Mouse (Mus musculus): ENCODE data around the gene Hoxb5. TPM values are rescaled to one million over a fixed set of nuclear protein-coding genes. Genes with fewer than 3 reads are reported as not detected.

Hoxb5 gene
- polyA plus RNA-seq, 1 experiment from 2014 or later = 0.67 TPM

DNA sequence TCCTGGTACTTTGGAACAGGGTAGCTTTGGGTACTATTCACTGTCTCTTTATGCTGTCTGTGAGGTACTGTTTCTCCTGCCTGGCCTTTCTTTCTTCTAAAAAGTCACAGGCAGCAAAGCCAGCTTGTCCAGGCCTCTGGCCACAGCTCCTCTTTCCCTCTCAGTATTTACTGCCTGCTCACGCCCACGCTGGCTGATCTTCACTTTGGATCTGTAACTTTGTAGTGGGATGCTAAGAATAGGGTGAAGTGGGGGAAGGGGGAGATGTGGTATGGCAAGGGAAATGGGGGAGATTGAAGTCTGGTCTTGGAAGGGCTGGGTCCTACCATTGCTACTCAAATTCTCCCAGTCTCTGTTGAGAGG, 30.8 kb downstream of the Hoxb5 start:
- no peaks in the 10 kb centered on the region; the same call in 1 of the 2 replicates for H3K4me1 ChIP-seq (ENCODE audit: control insufficient read depth, insufficient read depth, low read length)
- 9% methylated on average over 2 of the region's 2 CpGs for WGBS
- no peak overlapping the region for H3K27ac ChIP-seq (replicated peaks; ENCODE audit: low read depth, low read length)

DNA sequence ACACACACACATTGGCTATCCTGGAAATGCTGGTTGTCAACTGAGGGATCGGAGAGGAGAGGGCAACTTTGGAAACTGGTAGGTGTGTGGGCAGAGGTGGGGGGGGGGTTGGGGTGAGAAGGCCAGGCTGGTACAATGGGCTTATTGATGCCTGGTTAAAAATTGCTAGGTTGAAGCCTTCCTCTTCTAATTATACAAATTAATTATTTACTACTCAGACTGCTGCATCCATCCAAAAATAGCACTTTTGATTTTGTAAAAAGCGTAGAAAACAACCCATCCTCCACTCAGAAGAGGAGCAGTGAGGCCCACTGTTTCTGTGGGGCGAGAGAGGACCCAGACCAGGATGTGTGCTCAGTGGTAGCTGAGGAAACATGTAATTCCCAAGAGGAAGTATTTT, 31.9 kb downstream of the Hoxb5 start:
- DNase-seq (ENCODE audit: low spot score) (no peak), ATAC-seq (replicated peaks; ENCODE audit: insufficient number of reproducible peaks, low FRiP score, low TSS enrichment, low read depth) (no peak)
- 11% methylated on average over 3 of the region's 3 CpGs for whole genome bisulfite sequencing
- H3K36me3 ChIP-seq (replicated peaks; ENCODE audit: control insufficient read depth, insufficient read depth, low read depth, low read length) = no peaks in the 10 kb centered on the region
- no peak overlapping the region for H3K9ac ChIP-seq (replicated peaks; ENCODE audit: low read length)
- no peak overlapping the region for H3K4me3 ChIP-seq (ENCODE audit: low read depth, low read length)
- no peak overlapping the region for H3K27ac ChIP-seq (replicated peaks; ENCODE audit: low read depth, low read length)
- H3K27me3 ChIP-seq (ENCODE audit: control insufficient read depth, insufficient read depth, low read length) = peaks cover 98% of the 10 kb centered on the region
- H3K4me1 ChIP-seq (ENCODE audit: control insufficient read depth, insufficient read depth, low read length) = no peaks in the 10 kb centered on the region; the same call in 1 of the 2 replicates
- no peak overlapping the region for H3K4me2 ChIP-seq (ENCODE audit: low read depth, low read length)
- no peaks in the 10 kb centered on the region for H3K9me3 ChIP-seq (replicated peaks; ENCODE audit: control insufficient read depth, low read length)

More for the DNA sequence above, 30.8 kb downstream of the Hoxb5 start:
- H3K4me2 ChIP-seq (ENCODE audit: low read depth, low read length) = no peak overlapping the region
- no peak overlapping the region for H3K4me3 ChIP-seq (ENCODE audit: low read depth, low read length)
- 0 out of 2 replicates have a peak overlapping the region, but pooled peaks have one; percentile 1 for H3K9ac ChIP-seq (replicated peaks; ENCODE audit: low read length)
- no peak for DNase-seq (ENCODE audit: low spot score)
- no peaks in the 10 kb centered on the region for H3K36me3 ChIP-seq (replicated peaks; ENCODE audit: control insufficient read depth, insufficient read depth, low read depth, low read length)
- H3K9me3 ChIP-seq (replicated peaks; ENCODE audit: control insufficient read depth, low read length) = no peaks in the 10 kb centered on the region
- ATAC-seq (replicated peaks; ENCODE audit: insufficient number of reproducible peaks, low FRiP score, low TSS enrichment, low read depth) = no peak
- peaks cover 98% of the 10 kb centered on the region for H3K27me3 ChIP-seq (ENCODE audit: control insufficient read depth, insufficient read depth, low read length)

DNA sequence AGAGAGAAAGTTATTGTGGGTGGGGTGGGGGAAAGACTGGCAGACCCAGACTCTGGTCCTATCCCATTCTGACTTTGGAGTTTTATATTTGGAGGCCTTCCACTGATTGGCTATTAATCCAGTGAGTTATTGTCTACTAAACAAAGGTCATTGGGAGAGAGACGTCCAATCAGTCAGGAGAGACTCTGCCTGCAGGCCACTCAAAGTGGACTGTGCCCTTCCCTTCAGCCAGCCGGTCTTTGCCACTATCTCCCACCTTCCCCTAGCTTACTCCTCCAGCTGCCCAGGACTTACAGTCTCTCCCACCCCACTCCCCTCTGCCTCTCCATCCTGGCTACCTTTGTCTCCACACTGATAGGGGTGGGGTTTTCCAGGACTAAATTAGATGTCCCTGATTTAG, 33.5 kb downstream of the Hoxb5 start:
- Histone ChIP-seq H3K27ac (replicated peaks; ENCODE audit: low read depth, low read length) (no peak overlapping the region), H3K27me3 (ENCODE audit: control insufficient read depth, insufficient read depth, low read length) (peaks cover 95% of the 10 kb centered on the region), H3K36me3 (replicated peaks; ENCODE audit: control insufficient read depth, insufficient read depth, low read depth, low read length) (no peaks in the 10 kb centered on the region), H3K9me3 (replicated peaks; ENCODE audit: control insufficient read depth, low read length) (no peaks in the 10 kb centered on the region), H3K4me2 (ENCODE audit: low read depth, low read length) (no peak overlapping the region), H3K4me1 (ENCODE audit: control insufficient read depth, insufficient read depth, low read length) (no peaks in the 10 kb centered on the region; the same call in 1 of the 2 replicates), H3K4me3 (ENCODE audit: low read depth, low read length) (no peak overlapping the region), H3K9ac (replicated peaks; ENCODE audit: low read length) (no peak overlapping the region)
- no peak for DNase-seq (ENCODE audit: low spot score)
- no peak for ATAC-seq (replicated peaks; ENCODE audit: insufficient number of reproducible peaks, low FRiP score, low TSS enrichment, low read depth)
- WGBS = 0% methylated on average over 2 of the region's 2 CpGs

DNA sequence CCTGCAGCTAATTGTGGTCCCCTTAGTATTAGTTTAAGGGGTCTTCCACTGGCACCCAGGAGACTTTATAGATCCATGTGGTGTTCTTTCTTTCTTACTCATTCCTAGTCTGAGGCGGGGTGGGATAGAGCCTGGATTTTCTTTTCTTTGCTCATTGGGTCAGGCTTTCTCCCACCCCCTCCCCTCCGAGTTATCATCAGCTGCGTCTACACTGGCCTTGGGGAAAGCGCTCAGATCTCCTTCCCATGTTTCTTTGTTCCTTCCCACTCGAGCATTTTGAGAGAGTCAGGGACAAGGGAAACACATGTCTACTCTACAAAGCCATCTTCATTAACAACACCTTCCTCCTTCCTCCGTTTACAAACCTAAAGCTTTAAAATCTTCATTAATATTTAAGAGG, 33.9 kb downstream of the Hoxb5 start:
- Histone ChIP-seq H3K27me3 (ENCODE audit: control insufficient read depth, insufficient read depth, low read length) (peaks cover 95% of the 10 kb centered on the region), H3K9me3 (replicated peaks; ENCODE audit: control insufficient read depth, low read length) (no peaks in the 10 kb centered on the region), H3K27ac (replicated peaks; ENCODE audit: low read depth, low read length) (no peak overlapping the region), H3K4me3 (ENCODE audit: low read depth, low read length) (no peak overlapping the region), H3K9ac (replicated peaks; ENCODE audit: low read length) (no peak overlapping the region), H3K4me2 (ENCODE audit: low read depth, low read length) (no peak overlapping the region), H3K4me1 (ENCODE audit: control insufficient read depth, insufficient read depth, low read length) (no peaks in the 10 kb centered on the region; the same call in 1 of the 2 replicates), H3K36me3 (replicated peaks; ENCODE audit: control insufficient read depth, insufficient read depth, low read depth, low read length) (no peaks in the 10 kb centered on the region)
- WGBS = 2% methylated on average over 6 of the region's 6 CpGs
- ATAC-seq (replicated peaks; ENCODE audit: insufficient number of reproducible peaks, low FRiP score, low TSS enrichment, low read depth) (no peak), DNase-seq (ENCODE audit: low spot score) (no peak)

DNA sequence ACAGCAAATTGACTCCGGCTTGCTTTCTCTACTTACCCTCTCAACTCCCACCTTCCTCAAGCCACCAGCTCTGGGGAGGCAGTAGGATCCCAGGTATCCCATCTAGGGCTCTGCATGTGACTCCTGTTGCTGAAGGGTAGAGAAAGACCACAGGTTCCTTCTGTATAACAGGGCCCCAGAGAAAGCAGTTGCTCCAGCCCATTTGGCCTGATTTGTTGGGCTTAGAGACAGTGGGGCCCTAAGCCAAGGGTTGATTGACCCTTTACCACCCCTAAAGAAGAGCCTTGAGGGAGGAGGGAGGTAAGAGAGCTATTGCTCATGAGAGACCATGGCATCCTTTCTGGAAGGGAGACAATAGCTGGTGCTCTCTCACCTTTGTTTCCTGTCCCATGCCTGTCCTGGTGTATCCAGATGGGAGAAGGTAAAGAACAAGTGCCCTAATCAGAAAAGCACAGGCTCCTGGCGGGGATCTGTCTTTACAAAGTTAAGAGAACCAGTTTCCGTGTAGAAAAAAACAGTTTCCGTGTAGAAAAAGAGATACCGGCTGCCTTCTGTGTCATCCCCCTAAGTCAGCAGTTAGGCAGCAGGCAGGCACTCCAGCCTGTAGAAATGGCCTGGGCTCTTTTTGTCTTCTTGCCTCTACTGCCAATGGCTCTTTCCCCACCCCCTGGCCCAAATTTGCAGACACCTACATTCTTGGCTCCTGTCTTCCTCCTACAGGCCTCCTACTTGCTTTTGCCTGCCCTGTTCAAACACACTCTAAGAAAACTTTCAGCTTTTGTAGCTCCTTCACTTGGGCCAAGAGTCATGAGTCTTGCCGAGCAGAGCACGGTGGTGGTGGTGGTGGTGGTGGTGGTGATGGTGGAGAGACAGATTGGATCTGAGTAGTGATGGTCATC, 36.1 kb downstream of the Hoxb5 start:
- ATAC-seq (replicated peaks; ENCODE audit: insufficient number of reproducible peaks, low FRiP score, low TSS enrichment, low read depth) (no peak), DNase-seq (ENCODE audit: low spot score) (no peak)
- no peak overlapping the region for H3K9ac ChIP-seq (replicated peaks; ENCODE audit: low read length)
- peaks cover 92% of the 10 kb centered on the region for H3K27me3 ChIP-seq (ENCODE audit: control insufficient read depth, insufficient read depth, low read length)
- no peaks in the 10 kb centered on the region for H3K9me3 ChIP-seq (replicated peaks; ENCODE audit: control insufficient read depth, low read length)
- no peak overlapping the region for H3K4me2 ChIP-seq (ENCODE audit: low read depth, low read length)
- WGBS = 8% methylated on average over 7 of the region's 7 CpGs
- no peak overlapping the region for H3K4me3 ChIP-seq (ENCODE audit: low read depth, low read length)
- no peaks in the 10 kb centered on the region for H3K36me3 ChIP-seq (replicated peaks; ENCODE audit: control insufficient read depth, insufficient read depth, low read depth, low read length)
- no peaks in the 10 kb centered on the region; the same call in 1 of the 2 replicates for H3K4me1 ChIP-seq (ENCODE audit: control insufficient read depth, insufficient read depth, low read length)
- H3K27ac ChIP-seq (replicated peaks; ENCODE audit: low read depth, low read length) = no peak overlapping the region; the same call in 1 of the 2 replicates

DNA sequence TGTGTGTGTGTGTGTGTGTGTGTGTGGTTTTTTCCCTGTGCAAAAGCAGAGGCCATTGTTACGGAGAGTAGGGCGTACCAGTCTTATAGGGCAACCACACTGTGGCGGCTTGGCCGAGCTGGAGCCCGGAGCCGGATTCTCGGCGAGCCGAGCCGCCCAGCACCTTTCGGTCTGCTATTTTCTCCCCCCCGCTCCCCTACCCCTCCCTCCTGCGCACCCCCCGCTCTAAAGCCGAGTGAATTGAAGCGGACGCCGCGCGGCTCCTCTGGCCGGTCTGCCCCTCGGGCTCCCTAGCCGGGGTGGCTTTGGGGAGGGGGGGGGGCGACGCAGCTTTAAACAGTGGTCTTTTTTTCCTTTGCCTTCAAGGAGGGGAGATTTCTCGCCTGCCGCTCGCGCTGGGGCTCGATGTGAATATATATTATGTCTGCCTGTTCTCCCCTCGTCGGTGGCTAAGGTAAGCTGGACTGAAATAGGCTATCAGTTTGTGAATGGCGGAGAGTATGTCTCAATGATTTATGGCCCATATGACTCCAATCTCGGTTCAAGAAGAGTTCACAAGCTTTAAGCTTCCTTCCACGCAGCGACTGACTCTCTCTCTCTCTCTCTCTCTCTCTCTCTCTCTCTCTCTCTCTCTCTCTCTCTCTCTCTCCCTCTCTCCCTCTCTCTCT, 37.7 kb downstream of the Hoxb5 start:
- H3K4me3 ChIP-seq (ENCODE audit: low read depth, low read length) = no peak overlapping the region
- DNase-seq (ENCODE audit: low spot score) = no peak

DNA sequence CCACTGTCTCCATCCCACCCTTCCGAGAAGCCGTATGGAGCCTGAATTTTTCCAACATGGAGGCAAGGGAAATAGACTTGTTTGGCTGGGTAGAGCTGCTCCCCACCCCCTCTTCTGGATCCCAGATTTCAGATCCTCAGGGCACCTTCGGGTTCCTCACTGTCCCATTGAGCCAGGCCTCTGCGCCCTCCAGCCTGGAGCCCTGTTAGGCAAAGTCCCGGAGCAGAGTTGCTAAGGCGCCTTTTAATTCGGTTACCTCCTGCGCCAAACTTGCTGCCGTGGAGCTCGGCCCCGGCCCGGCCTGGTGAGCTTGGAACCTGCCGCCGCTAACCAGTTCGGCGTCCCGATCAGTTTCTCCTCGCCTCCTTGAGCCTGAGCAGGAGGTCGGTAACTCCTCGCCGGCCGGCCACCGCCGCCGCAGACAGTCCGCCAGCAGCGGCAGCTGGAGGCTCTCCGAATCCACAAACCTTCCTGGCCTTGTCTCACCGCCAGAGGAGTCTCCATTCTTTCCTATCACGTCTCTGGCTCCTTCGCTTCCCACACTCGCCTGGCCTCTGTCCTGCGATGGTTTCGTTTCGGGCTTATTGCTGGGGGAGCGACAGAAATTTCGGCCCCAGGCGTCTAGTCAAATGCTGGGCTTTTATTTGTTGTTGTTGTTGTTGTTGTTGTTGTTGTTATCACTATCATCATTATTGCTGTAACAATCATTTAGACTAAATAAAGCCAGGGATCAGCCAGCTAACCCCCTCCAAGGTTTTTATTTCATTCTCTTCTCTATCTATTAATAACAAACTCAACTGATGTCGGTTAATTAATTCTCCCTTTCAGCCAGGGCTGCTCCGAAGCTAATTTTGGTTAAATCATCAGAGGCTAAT, 38.8 kb downstream of the Hoxb5 start:
- ATAC-seq (replicated peaks; ENCODE audit: insufficient number of reproducible peaks, low FRiP score, low TSS enrichment, low read depth) (no peak), DNase-seq (ENCODE audit: low spot score) (no peak)
- Histone ChIP-seq H3K4me2 (ENCODE audit: low read depth, low read length) (peak overlapping the region; percentile 16), H3K36me3 (replicated peaks; ENCODE audit: control insufficient read depth, insufficient read depth, low read depth, low read length) (no peaks in the 10 kb centered on the region), H3K4me3 (ENCODE audit: low read depth, low read length) (peak overlapping the region; percentile 19), H3K27ac (replicated peaks; ENCODE audit: low read depth, low read length) (no peak overlapping the region), H3K4me1 (ENCODE audit: control insufficient read depth, insufficient read depth, low read length) (no peaks in the 10 kb centered on the region; the same call in 1 of the 2 replicates), H3K9me3 (replicated peaks; ENCODE audit: control insufficient read depth, low read length) (no peaks in the 10 kb centered on the region), H3K9ac (replicated peaks; ENCODE audit: low read length) (peak overlapping the region; percentile 41), H3K27me3 (ENCODE audit: control insufficient read depth, insufficient read depth, low read length) (peaks cover 92% of the 10 kb centered on the region)
- WGBS = under 1% methylated on average over 40 of the region's 40 CpGs

More for the DNA sequence above, 37.7 kb downstream of the Hoxb5 start:
- no peaks in the 10 kb centered on the region; the same call in 1 of the 2 replicates for H3K4me1 ChIP-seq (ENCODE audit: control insufficient read depth, insufficient read depth, low read length)
- under 1% methylated on average over 28 of the region's 36 CpGs for WGBS
- 0 out of 2 replicates have a peak, but pooled peaks have one; percentile 29 for ATAC-seq (replicated peaks; ENCODE audit: insufficient number of reproducible peaks, low FRiP score, low TSS enrichment, low read depth)
- H3K9me3 ChIP-seq (replicated peaks; ENCODE audit: control insufficient read depth, low read length) = no peaks in the 10 kb centered on the region
- no peaks in the 10 kb centered on the region for H3K36me3 ChIP-seq (replicated peaks; ENCODE audit: control insufficient read depth, insufficient read depth, low read depth, low read length)
- H3K27me3 ChIP-seq (ENCODE audit: control insufficient read depth, insufficient read depth, low read length) = peaks cover 92% of the 10 kb centered on the region
- H3K9ac ChIP-seq (replicated peaks; ENCODE audit: low read length) = no peak overlapping the region
- H3K4me2 ChIP-seq (ENCODE audit: low read depth, low read length) = peak overlapping the region; percentile 19; the same call in 1 of the 2 replicates
- no peak overlapping the region for H3K27ac ChIP-seq (replicated peaks; ENCODE audit: low read depth, low read length)

Data from embryonic facial prominence, embryonic 11.5 days (tissue).